Mouse (Mus musculus) bone marrow, adult 2 months (tissue): Measurements from ENCODE around the gene Mfsd6.

Experiments used
- CTCF ChIP-seq: fragments of 200-500 bp; IDR thresholded peaks from 2 replicates; pipeline ENCODE4 v1.5.1; 2011; ENCODE audit warnings: low read length, control low read depth; ENCODE audit not compliant: control insufficient read depth, insufficient read depth
- POLR2A ChIP-seq: fragments of 200-500 bp; IDR thresholded peaks from 2 replicates; pipeline ENCODE4 v1.6.1; 2011; ENCODE audit warnings: low read depth, mild to moderate bottlenecking, control low read depth, low read length, borderline replicate concordance; ENCODE audit not compliant: control insufficient read depth

GRCm38 (mm10) chr1:52669931-52670330 is 57.3 kb downstream of the Mfsd6 start:
- TF ChIP-seq CTCF (no peak), POLR2A (no peak)
